Mouse (Mus musculus) brain, embryonic 14.5 days (tissue): ENCODE data around the gene Hhat.

ENCODE experiments used
- CTCF ChIP-seq: fragments of 200-500 bp; IDR thresholded peaks from 2 replicates; pipeline ENCODE4 v1.5.1; 2012; ENCODE audit warnings: inconsistent platforms, mild to moderate bottlenecking, moderate library complexity, borderline replicate concordance; ENCODE audit not compliant: insufficient read depth, insufficient read length; ENCODE audit errors: extremely low read depth
- POLR2A ChIP-seq: fragments of 200-500 bp; IDR thresholded peaks from 2 replicates; pipeline ENCODE4 v1.6.1; 2012; ENCODE audit warnings: mild to moderate bottlenecking, inconsistent platforms, borderline replicate concordance; ENCODE audit not compliant: poor library complexity, insufficient read depth, insufficient read length, severe bottlenecking; ENCODE audit errors: extremely low read depth

DNA sequence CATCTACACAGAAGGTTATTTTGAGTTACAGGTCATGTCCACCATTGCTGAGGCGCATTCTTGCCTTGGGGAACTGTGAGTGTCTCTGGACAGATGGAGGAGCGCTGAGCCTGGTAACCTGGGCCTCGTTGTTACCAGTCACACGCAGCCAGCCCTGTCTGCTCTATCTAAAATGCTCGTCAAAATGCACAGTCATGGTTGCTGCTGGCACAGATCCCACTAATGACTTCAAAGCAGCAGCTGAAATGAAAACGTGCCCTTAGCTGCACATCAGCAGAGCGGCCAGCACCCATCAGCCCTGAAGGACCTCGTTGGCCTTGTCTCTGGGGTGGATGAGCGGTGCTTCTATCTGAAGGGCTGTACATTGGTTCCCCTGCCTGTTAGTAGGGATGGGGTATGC, 269.0 kb downstream of the Hhat start:
- TF ChIP-seq CTCF: no peak
- no peak for TF ChIP-seq POLR2A
